Mouse (Mus musculus) embryonic facial prominence, embryonic 11.5 days (tissue): Measurements from ENCODE around the gene Gpd2. TPM values are rescaled to one million over a fixed set of nuclear protein-coding genes. Genes with fewer than 3 reads are reported as not detected.

ENCODE experiments used
- ATAC-seq: fragments of 200-750 bp; cut with Nextera tagmentation; replicated peaks from 2 replicates; pipeline ENCODE4 v1.8.0; 2017; ENCODE audit warnings: low read depth; ENCODE audit not compliant: insufficient number of reproducible peaks, low FRiP score, low TSS enrichment
- DNase-seq: peaks from one replicate; pipeline ENCODE4 v3.0.0-alpha.2; 2015; ENCODE audit warnings: low spot score
- H3K27ac ChIP-seq: fragments of 300-500 bp; sonication (generic); replicated peaks from 2 replicates; pipeline ENCODE4 v1.5.1; 2014; ENCODE audit warnings: mild to moderate bottlenecking, low read depth, low read length, control low read depth
- H3K27me3 ChIP-seq: fragments of 300-500 bp; sonication (generic); 2 replicates; pipeline ENCODE4 v1.6.1; 2014; ENCODE audit warnings: mild to moderate bottlenecking, low read length, moderate library complexity, mixed read lengths; ENCODE audit not compliant: control insufficient read depth, insufficient read depth
- H3K36me3 ChIP-seq: fragments of 300-500 bp; sonication (generic); replicated peaks from 2 replicates; pipeline ENCODE4 v1.6.1; 2014; ENCODE audit warnings: low read depth, mild to moderate bottlenecking, low read length, moderate library complexity, mixed read lengths; ENCODE audit not compliant: control insufficient read depth, insufficient read depth
- H3K4me1 ChIP-seq: fragments of 300-500 bp; sonication (generic); 2 replicates; pipeline ENCODE4 v1.6.1; 2014; ENCODE audit warnings: low read length, mixed read lengths; ENCODE audit not compliant: control insufficient read depth, insufficient read depth
- H3K4me2 ChIP-seq: fragments of 300-500 bp; sonication (generic); 2 replicates; pipeline ENCODE4 v1.6.1; 2014; ENCODE audit warnings: low read depth, mild to moderate bottlenecking, control low read depth, low read length, moderate library complexity
- H3K4me3 ChIP-seq: fragments of 300-500 bp; sonication (generic); 2 replicates; pipeline ENCODE4 v1.5.1; 2014; ENCODE audit warnings: low read depth, low read length, control low read depth
- H3K9ac ChIP-seq: fragments of 300-500 bp; sonication (generic); replicated peaks from 2 replicates; pipeline ENCODE4 v1.6.1; 2014; ENCODE audit warnings: mild to moderate bottlenecking, control low read depth, low read length
- H3K9me3 ChIP-seq: fragments of 300-500 bp; sonication (generic); replicated peaks from 2 replicates; pipeline ENCODE4 v1.6.1; 2016; ENCODE audit warnings: mild to moderate bottlenecking, low read length, inconsistent platforms, mixed read lengths; ENCODE audit not compliant: control insufficient read depth
- WGBS: fragments of 180-500 bp; shearing (Covaris S2); extraction: QIAGEN DNeasy Blood & Tissue Kit; methylation state at CpG from one replicate; pipeline ENCODE4 v1.1.7; 2014; 5-methylcytosine and 5-hydroxymethylcytosine counted together
- polyA plus RNA-seq: library from polyadenylated mRNA; unstranded; fragments of >200 nt; fragmentation: Nextera tagmentation; extraction: Ambion mirVana; gene quantifications from 2 replicates; pipeline ENCODE4 v1.2.1, GENCODE M21; 2014

Gpd2 gene
- polyA plus RNA-seq, 1 experiment from 2014 or later = 17.5 TPM

- H3K36me3 ChIP-seq = no peaks in the 10 kb centered on the region
- H3K27ac ChIP-seq = no peak overlapping the region
- no peak overlapping the region for H3K4me2 ChIP-seq
- no peak overlapping the region for H3K9ac ChIP-seq
- no peaks in the 10 kb centered on the region for H3K27me3 ChIP-seq
- H3K4me3 ChIP-seq = no peak overlapping the region
- H3K4me1 ChIP-seq = no peaks in the 10 kb centered on the region
- DNase-seq (no peak), ATAC-seq (no peak)
- H3K9me3 ChIP-seq = no peaks in the 10 kb centered on the region
- 48% methylated on average over 3 of the region's 3 CpGs for WGBS
These were observed 80.9 kb downstream of the Gpd2 start for GRCm38 (mm10) chr2:57318336-57318735.

DNA sequence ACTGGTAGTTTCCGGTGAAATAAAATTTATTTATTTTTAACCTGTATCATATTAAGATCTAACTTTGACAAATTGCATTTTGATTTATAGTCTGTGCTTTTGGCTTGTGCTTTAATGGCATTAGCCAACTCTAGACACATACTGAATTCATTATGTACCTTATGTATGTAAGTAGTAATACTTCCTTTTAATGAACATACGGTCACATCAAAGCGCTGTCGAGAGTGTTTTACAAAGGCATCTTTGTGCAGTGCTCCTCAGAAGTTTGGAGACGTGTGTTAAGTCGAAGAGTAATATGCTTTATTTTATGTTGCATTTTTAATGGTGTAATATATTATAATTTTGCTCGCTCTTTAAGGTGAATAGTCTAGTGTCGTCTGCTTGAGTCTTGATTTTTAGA is 88.7 kb downstream of the Gpd2 start:
- no peak for ATAC-seq
- no peak overlapping the region for H3K4me2 ChIP-seq
- H3K27ac ChIP-seq = no peak overlapping the region
- H3K9me3 ChIP-seq = no peaks in the 10 kb centered on the region
- no peaks in the 10 kb centered on the region for H3K36me3 ChIP-seq
- no peak for DNase-seq
- no peak overlapping the region for H3K9ac ChIP-seq
- no peak overlapping the region for H3K4me3 ChIP-seq
- no peaks in the 10 kb centered on the region for H3K4me1 ChIP-seq
- H3K27me3 ChIP-seq = no peaks in the 10 kb centered on the region
- 81% methylated on average over 8 of the region's 8 CpGs for WGBS

DNA sequence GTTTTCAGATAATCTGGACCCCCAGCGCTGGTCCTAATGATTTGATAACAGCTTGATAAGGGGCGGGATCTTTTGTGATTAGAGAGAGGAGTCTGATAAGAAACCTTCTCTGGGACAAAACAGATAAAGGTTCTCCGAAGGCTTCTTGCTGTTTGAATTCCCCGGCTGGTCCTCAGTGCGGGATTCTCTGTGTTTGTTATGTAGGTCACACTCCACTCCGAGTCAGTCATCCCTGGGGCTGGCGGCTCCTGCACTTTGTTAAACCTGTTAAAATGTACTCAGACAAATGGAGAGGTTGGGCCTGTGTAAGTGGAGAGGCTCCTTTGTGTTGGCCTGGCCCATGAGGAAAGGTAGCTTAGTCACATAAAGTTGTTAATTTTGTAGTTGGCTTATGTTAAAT is 91.9 kb downstream of the Gpd2 start:
- no peak overlapping the region for H3K9ac ChIP-seq
- H3K36me3 ChIP-seq = no peaks in the 10 kb centered on the region
- ATAC-seq (no peak), DNase-seq (no peak)
- no peak overlapping the region for H3K4me2 ChIP-seq
- no peaks in the 10 kb centered on the region for H3K27me3 ChIP-seq
- WGBS = 63% methylated on average over 7 of the region's 7 CpGs
- no peak overlapping the region for H3K27ac ChIP-seq
- H3K4me1 ChIP-seq = no peaks in the 10 kb centered on the region
- no peaks in the 10 kb centered on the region for H3K9me3 ChIP-seq
- no peak overlapping the region for H3K4me3 ChIP-seq

DNA sequence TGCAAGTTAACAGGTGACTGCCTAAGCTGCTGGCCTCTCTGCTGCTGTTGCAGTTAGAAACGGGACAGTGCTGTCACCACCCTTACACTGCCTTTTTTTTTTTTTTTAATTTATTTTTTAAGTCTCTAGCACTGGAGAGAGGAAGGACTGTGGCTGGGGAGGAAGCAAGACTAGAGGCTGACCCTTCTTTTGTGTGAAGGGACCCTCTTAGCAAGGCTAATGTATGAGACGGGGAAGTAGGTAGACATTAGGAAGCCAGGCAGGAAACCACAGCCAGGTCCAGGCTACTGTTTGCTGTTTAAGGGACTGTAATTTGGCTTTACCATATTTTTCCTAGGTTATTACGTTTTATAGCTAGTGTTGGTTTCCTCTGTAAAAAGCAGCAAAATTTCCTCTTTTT is 93.4 kb downstream of the Gpd2 start:
- Histone ChIP-seq H3K9me3 (no peaks in the 10 kb centered on the region), H3K4me3 (no peak overlapping the region), H3K9ac (no peak overlapping the region), H3K27ac (no peak overlapping the region), H3K4me1 (no peaks in the 10 kb centered on the region), H3K27me3 (no peaks in the 10 kb centered on the region), H3K36me3 (no peaks in the 10 kb centered on the region), H3K4me2 (no peak overlapping the region)
- DNase-seq = no peak
- ATAC-seq = no peak
- 75% methylated on average over 3 of the region's 3 CpGs for WGBS

GRCm38 (mm10) chr2:57331266-57331665 is 93.8 kb downstream of the Gpd2 start:
- H3K36me3 ChIP-seq = no peaks in the 10 kb centered on the region
- WGBS = 90% methylated on average over 8 of the region's 8 CpGs

GRCm38 (mm10) chr2:57333481-57333880 is 96.0 kb downstream of the Gpd2 start:
- no peak overlapping the region for H3K4me3 ChIP-seq
- H3K4me2 ChIP-seq = no peak overlapping the region
- DNase-seq (no peak), ATAC-seq (no peak)
- no peak overlapping the region for H3K27ac ChIP-seq
- no peaks in the 10 kb centered on the region for H3K9me3 ChIP-seq
- no peaks in the 10 kb centered on the region for H3K36me3 ChIP-seq
- 82% methylated on average over 6 of the region's 6 CpGs for WGBS
- H3K9ac ChIP-seq = no peak overlapping the region
- no peaks in the 10 kb centered on the region for H3K27me3 ChIP-seq
- H3K4me1 ChIP-seq = no peaks in the 10 kb centered on the region

More at GRCm38 (mm10) chr2:57331266-57331665, 93.8 kb downstream of the Gpd2 start:
- H3K4me3 ChIP-seq = no peak overlapping the region
- H3K4me1 ChIP-seq = no peaks in the 10 kb centered on the region
- no peak overlapping the region for H3K27ac ChIP-seq
- DNase-seq (no peak), ATAC-seq (no peak)
- no peak overlapping the region for H3K9ac ChIP-seq
- H3K4me2 ChIP-seq = no peak overlapping the region
- H3K9me3 ChIP-seq = no peaks in the 10 kb centered on the region
- H3K27me3 ChIP-seq = no peaks in the 10 kb centered on the region

DNA sequence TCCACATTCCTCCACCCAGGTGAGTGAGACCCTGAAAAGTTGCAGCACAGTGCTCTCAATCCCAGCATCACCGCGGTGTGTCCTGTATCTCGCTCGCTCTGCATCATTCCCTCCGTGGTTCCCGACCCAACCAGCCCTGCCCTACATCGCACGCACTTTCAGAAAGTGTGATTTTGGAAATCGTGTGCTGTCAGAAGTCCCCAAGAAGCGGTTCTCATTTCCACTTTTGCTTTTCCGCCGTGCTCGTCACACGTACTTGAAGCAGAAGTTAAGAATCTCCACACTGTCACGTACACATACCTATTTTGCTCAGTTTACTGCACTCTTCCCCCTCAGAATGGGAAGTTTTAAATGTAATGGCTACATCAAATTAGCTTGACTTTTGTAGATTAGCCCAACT is 98.0 kb downstream of the Gpd2 start:
- ATAC-seq (no peak), DNase-seq (no peak)
- Histone ChIP-seq H3K27me3 (no peaks in the 10 kb centered on the region), H3K9me3 (no peaks in the 10 kb centered on the region), H3K36me3 (no peaks in the 10 kb centered on the region), H3K4me2 (no peak overlapping the region), H3K27ac (no peak overlapping the region), H3K4me3 (no peak overlapping the region), H3K9ac (no peak overlapping the region), H3K4me1 (no peaks in the 10 kb centered on the region)
- WGBS = 87% methylated on average over 15 of the region's 15 CpGs

GRCm38 (mm10) chr2:57338779-57339178 is 101.3 kb downstream of the Gpd2 start:
- Histone ChIP-seq H3K9ac (no peak overlapping the region), H3K9me3 (no peaks in the 10 kb centered on the region), H3K36me3 (no peaks in the 10 kb centered on the region), H3K4me2 (no peak overlapping the region), H3K27ac (no peak overlapping the region), H3K27me3 (no peaks in the 10 kb centered on the region), H3K4me3 (no peak overlapping the region), H3K4me1 (no peaks in the 10 kb centered on the region)
- no peak for DNase-seq
- 93% methylated on average over 16 of the region's 16 CpGs for WGBS
- ATAC-seq = no peak
